17 mouse cellular contexts compared by ENCODE assay signal in genomic region chr6:117534991-117535390, GRCm38 (mm10).
DNase-seq lines count a peak whose midpoint lies in the region.
"Had no signal": no experiment of that assay in that cellular context is flagged by ENCODE, and none has a peak within 500 bp of the region (broad histone marks: within the 10 kb centered on the region; RNA-seq: fewer than 3 reads in every experiment).

No protein-coding gene starts in this region.

- DNase-seq in heart, adult 11 months, result peak; percentile 77
- no peak for DNase-seq in heart, embryonic 10.5 days (ENCODE audit: low spot score)
- peak; percentile 27 for DNase-seq in testis, postnatal 10 days (ENCODE audit: low spot score)
- DNase-seq in testis, postnatal 14 days (ENCODE audit: low spot score), result no peak
- peak; percentile 42 for DNase-seq in adrenal gland, postnatal 25 days
- DNase-seq in cerebellum, postnatal 14 days, result no peak
- DNase-seq: cerebellum, adult 18-20 months; cerebellum, adult 9-11 months; gastrocnemius, postnatal 14 days; heart, postnatal 36 days; kidney, adult 11 months had no signal

- peaks cover 38% of the 10 kb centered on the region for H3K27me3 ChIP-seq in heart, embryonic 10.5 days (ENCODE audit: insufficient read depth, poor library complexity, severe bottlenecking)
- H3K27me3 ChIP-seq: forebrain, embryonic 12.5 days; hindbrain, embryonic 15.5 days; Patski had no signal

- no peaks in the 10 kb centered on the region for H3K9me3 ChIP-seq in heart, embryonic 10.5 days
- H3K9me3 ChIP-seq: embryonic facial prominence, embryonic 15.5 days; heart, embryonic 13.5 days had no signal

- H3K36me3 ChIP-seq in heart, embryonic 10.5 days, result no peaks in the 10 kb centered on the region
- H3K36me3 ChIP-seq: embryonic facial prominence, embryonic 15.5 days; forebrain, embryonic 12.5 days; heart, embryonic 13.5 days; hindbrain, embryonic 15.5 days had no signal

- no peak overlapping the region for H3K27ac ChIP-seq in heart, embryonic 10.5 days
- H3K27ac ChIP-seq: embryonic facial prominence, embryonic 15.5 days; forebrain, embryonic 12.5 days; heart, embryonic 13.5 days; hindbrain, embryonic 15.5 days had no signal

- H3K4me1 ChIP-seq in heart, embryonic 10.5 days, result 0 out of 2 replicates have a peak, but pooled peaks cover 5% of the 10 kb centered on the region
- H3K4me1 ChIP-seq: embryonic facial prominence, embryonic 15.5 days; forebrain, embryonic 12.5 days; heart, embryonic 13.5 days; hindbrain, embryonic 15.5 days had no signal

- WGBS in heart, embryonic 10.5 days, result 85% methylated on average over 9 of the region's 9 CpGs

- no peak overlapping the region for H3K4me3 ChIP-seq in heart, embryonic 10.5 days
- H3K4me3 ChIP-seq: embryonic facial prominence, embryonic 15.5 days; erythroblast, embryonic 14.5 days; forebrain, embryonic 12.5 days; heart, embryonic 13.5 days; hindbrain, embryonic 15.5 days had no signal

Comparison
In these comparisons a context has a peak if more than half of its experiments do, and no peak if none do; other contexts are left out.
1. DNase-seq: peak in heart, adult 11 months (single experiment), testis, postnatal 10 days (single experiment) and adrenal gland, postnatal 25 days (single experiment); none in heart, embryonic 10.5 days (single experiment), testis, postnatal 14 days (single experiment) and cerebellum, postnatal 14 days (0 of 2).